8 mouse cellular contexts compared by ENCODE assay signal in the genomic region with DNA sequence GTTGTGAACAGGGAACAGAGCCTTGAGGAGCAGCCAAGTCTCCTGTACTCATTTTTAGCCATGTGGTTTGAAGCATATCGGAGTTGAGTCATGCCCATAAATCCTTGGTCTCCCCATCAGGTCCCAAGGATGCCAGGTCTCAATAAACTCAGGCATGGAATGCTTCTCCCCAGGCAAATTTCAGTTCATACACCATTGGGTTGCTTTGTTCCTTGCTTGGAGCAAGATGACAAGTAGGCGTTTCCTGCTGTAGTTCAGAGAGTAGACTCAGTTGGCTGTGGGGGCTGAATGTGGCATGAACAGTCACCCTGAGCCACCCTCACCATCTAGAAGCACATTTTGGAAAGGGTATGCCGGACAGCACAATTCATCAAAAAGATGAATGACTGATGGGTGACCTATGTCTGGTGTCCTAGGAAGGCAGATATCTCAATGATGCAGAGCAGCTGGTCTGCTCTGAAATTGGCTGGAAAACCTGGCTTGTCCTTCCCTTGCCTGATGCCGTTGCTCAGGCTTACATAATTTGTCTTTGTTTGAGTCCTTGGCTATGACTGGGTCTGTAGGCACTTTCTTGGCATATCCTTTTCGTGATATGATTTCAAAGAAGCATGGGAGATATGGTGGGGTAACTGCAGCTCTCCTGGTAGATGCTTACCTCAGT.
DNase-seq lines count a peak whose midpoint lies in the region; ATAC-seq and TF ChIP-seq lines count a peak whose summit lies in the region.

No protein-coding gene starts in this region.

- WGBS in heart, embryonic 15.5 days = 68% methylated on average over 5 of the region's 5 CpGs
- 90% methylated on average over 5 of the region's 5 CpGs for WGBS in midbrain, embryonic 14.5 days

- no peak for DNase-seq in heart, adult 8-10 months (ENCODE audit: low spot score)
- peak; percentile 77 for DNase-seq in Muller cell, postnatal 12 days (ENCODE audit: inconsistent ontology term)
- DNase-seq in adrenal gland, postnatal 36 days = peak; percentile 56 to 68
- peak; percentile 41 to 55 for DNase-seq in left cerebral cortex, postnatal 36 days (ENCODE audit: low spot score in 2 of 2)
- DNase-seq in gastrocnemius, adult 2 months = no peak
- DNase-seq in thymus, postnatal 14 days = no peak
- DNase-seq in midbrain, embryonic 14.5 days = no peak

- no peak overlapping the region for H3K9ac ChIP-seq in heart, embryonic 15.5 days
- no peak overlapping the region for H3K9ac ChIP-seq in midbrain, embryonic 14.5 days (replicated peaks; ENCODE audit: low read length)

- no peak overlapping the region for H3K4me2 ChIP-seq in heart, embryonic 15.5 days
- H3K4me2 ChIP-seq in midbrain, embryonic 14.5 days (ENCODE audit: low read length) = no peak overlapping the region

- no peak overlapping the region for H3K4me3 ChIP-seq in heart, embryonic 15.5 days
- no peak overlapping the region for H3K4me3 ChIP-seq in gastrocnemius, adult 2 months
- no peak overlapping the region for H3K4me3 ChIP-seq in midbrain, embryonic 14.5 days (replicated peaks; ENCODE audit: low read depth, low read length)

- no peak overlapping the region for H3K27ac ChIP-seq in heart, embryonic 15.5 days
- H3K27ac ChIP-seq in gastrocnemius, adult 2 months = no peak overlapping the region
- no peak overlapping the region for H3K27ac ChIP-seq in midbrain, embryonic 14.5 days (replicated peaks; ENCODE audit: low read depth, low read length)

- H3K36me3 ChIP-seq in heart, embryonic 15.5 days = no peaks in the 10 kb centered on the region
- no peaks in the 10 kb centered on the region for H3K36me3 ChIP-seq in midbrain, embryonic 14.5 days (ENCODE audit: control insufficient read depth, insufficient read depth, low read length)

- peak; percentile 39; the same call in 1 of the 2 replicates for ATAC-seq in heart, embryonic 15.5 days (replicated peaks; ENCODE audit: insufficient number of reproducible peaks, insufficient read depth, low FRiP score, low read depth)
- no peak for ATAC-seq in midbrain, embryonic 14.5 days (ENCODE audit: low FRiP score, low TSS enrichment)

- H3K27me3 ChIP-seq in heart, embryonic 15.5 days = no peaks in the 10 kb centered on the region
- H3K27me3 ChIP-seq in midbrain, embryonic 14.5 days (ENCODE audit: control insufficient read depth, insufficient read depth, low read length) = peaks cover 9% of the 10 kb centered on the region

- peaks cover 10% of the 10 kb centered on the region for H3K4me1 ChIP-seq in heart, embryonic 15.5 days (replicated peaks)
- H3K4me1 ChIP-seq in midbrain, embryonic 14.5 days (ENCODE audit: control insufficient read depth, insufficient read depth, low read length) = 0 out of 2 replicates have a peak, but pooled peaks cover 10% of the 10 kb centered on the region

- H3K9me3 ChIP-seq in heart, embryonic 15.5 days (replicated peaks) = no peaks in the 10 kb centered on the region
- H3K9me3 ChIP-seq in midbrain, embryonic 14.5 days (ENCODE audit: control insufficient read depth, low read length) = no peaks in the 10 kb centered on the region

- intact Hi-C loops in left cerebral cortex, postnatal 36 days (cut with DNase I) = no loop called here
- intact Hi-C loops in gastrocnemius, adult 2 months (cut with DNase I) = no loop called here

- TF ChIP-seq CTCF in gastrocnemius, adult 2 months (IDR thresholded peaks at IDR 0.05) = no peak

Comparison
In these comparisons a context has a peak if more than half of its experiments do, and no peak if none do; other contexts are left out.
1. DNase-seq: peak in Muller cell, postnatal 12 days (single experiment), adrenal gland, postnatal 36 days (2 of 2) and left cerebral cortex, postnatal 36 days (2 of 2); none in heart, adult 8-10 months (single experiment), gastrocnemius, adult 2 months (single experiment), thymus, postnatal 14 days (single experiment) and midbrain, embryonic 14.5 days (single experiment).